Mouse (Mus musculus): ENCODE results near the gene Ethe1. TPM values are rescaled to one million over a fixed set of nuclear protein-coding genes. Genes with fewer than 3 reads are reported as not detected.

The Ethe1 gene
- total and polyA plus RNA-seq, 3 experiments, result 21.0 to 33.3 TPM; not detected in 1

DNA sequence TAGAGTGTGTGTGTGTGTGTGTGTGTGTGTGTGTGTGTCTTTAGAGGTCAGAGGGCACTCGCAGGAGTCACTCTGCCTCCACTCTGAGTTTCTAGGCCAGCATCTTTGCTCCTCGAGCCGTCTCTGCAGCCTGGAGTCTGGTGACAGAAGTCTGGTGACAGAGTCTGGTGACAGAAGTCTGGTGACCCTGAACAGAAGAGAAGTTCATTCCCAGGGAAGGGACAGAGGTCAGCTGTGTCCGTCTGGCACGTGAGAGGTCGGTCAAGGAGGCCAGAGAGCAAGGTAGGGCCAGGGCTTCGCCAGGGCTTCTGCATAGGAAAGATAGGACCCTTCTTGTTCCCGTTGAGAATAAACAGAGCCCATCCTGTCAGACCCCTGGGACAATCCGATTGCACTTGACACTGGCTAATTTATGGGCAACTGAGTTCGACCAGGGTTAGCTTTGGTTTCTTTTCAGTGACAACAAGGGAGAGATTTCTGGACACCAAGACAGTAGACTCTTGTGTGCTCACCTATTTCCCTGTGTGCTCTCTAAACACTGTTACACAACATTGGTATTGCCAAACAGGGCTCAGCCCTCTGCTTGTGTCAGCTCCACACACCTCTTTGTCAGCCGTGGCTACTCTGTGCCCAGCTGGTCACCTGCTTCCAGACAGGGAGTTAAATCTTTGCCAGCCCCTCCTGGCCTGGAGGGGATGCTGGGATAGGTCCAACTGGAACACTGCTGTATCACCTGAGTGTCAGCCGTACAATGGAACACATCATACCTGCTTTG is 35.2 kb upstream of the Ethe1 start:
- H3K27ac ChIP-seq (ENCODE audit: control insufficient read depth, low read depth, low read length), result no peak overlapping the region
- H3K4me1 ChIP-seq (ENCODE audit: control insufficient read depth in 1 of 2, insufficient read depth in 2 of 2, low read length in 2 of 2), result peaks cover 0 to 4% of the 10 kb centered on the region in 2 experiments; a peak in 1 of 4 replicates
- no peaks in the 10 kb centered on the region; a peak in 1 of 4 replicates for H3K36me3 ChIP-seq (ENCODE audit: control insufficient read depth in 1 of 2, insufficient read depth in 2 of 2, low read length in 2 of 2)

GRCm38 (mm10) chr7:24555786-24556185 is 31.6 kb upstream of the Ethe1 start:
- no peak for DNase-seq (ENCODE audit: low read depth, low spot score)

More for the DNA sequence above, 35.2 kb upstream of the Ethe1 start:
- TF ChIP-seq CHD2 (IDR thresholded peaks at IDR 0.05; ENCODE audit: low read length), result no peak
- no peak for TF ChIP-seq ELF1 (IDR thresholded peaks at IDR 0.05; ENCODE audit: low read depth, low read length)
- no peak for TF ChIP-seq SMC3 (IDR thresholded peaks at IDR 0.05; ENCODE audit: low read depth, low read length)
- no peak for TF ChIP-seq POLR2A (IDR thresholded peaks at IDR 0.05; ENCODE audit: control insufficient read depth in 1 of 2, insufficient read depth in 1 of 2, low read depth in 1 of 2, low read length in 2 of 2, poor library complexity in 1 of 2)
- TF ChIP-seq USF2 (IDR thresholded peaks at IDR 0.05; ENCODE audit: borderline replicate concordance in 1 of 2, insufficient read depth in 1 of 2, low read depth in 1 of 2, low read length in 2 of 2), result no peak
- TF ChIP-seq E2F4 (IDR thresholded peaks at IDR 0.05; ENCODE audit: borderline replicate concordance, low read depth, low read length), result no peak
- no peak overlapping the region for H3K9ac ChIP-seq (ENCODE audit: control insufficient read depth, low read depth, low read length, poor library complexity, severe bottlenecking)
- no peaks in the 10 kb centered on the region for H3K9me3 ChIP-seq (replicated peaks; ENCODE audit: insufficient read depth, low read length)
- H3K4me3 ChIP-seq (ENCODE audit: control insufficient read depth in 1 of 2, insufficient read depth in 1 of 2, low read depth in 2 of 2, low read length in 2 of 2), result no peak overlapping the region
- no peak for DNase-seq (ENCODE audit: low read depth, low spot score)
- peaks cover 7% of the 10 kb centered on the region for H3K79me2 ChIP-seq (ENCODE audit: control insufficient read depth, insufficient read depth, low read length, poor library complexity)
- no peaks in the 10 kb centered on the region for H3K27me3 ChIP-seq (ENCODE audit: control insufficient read depth in 1 of 2, insufficient read depth in 2 of 2, low read length in 2 of 2)

DNA sequence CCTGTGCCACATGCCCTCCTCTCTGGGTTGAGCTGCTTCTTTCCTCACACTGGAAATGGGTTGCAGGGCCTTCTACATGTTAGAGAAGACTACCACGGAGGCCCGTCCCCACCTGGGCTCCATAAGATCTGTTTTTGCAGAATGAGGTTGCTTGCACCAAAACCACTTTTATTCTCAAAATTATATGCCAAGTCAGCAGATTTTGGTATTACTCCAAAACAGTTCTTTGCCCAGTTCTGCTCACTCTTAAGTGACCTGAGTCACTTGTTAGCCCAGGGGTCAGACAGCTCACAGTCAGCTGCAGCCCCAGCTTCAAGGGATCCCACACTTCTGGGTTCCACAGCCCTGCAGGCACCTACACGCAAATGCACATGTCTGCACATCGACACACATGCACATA is 25.9 kb upstream of the Ethe1 start:
- H3K27ac ChIP-seq (ENCODE audit: control insufficient read depth, low read depth, low read length), result no peak overlapping the region
- H3K9ac ChIP-seq (ENCODE audit: control insufficient read depth, low read depth, low read length, poor library complexity, severe bottlenecking), result no peak overlapping the region
- no peaks in the 10 kb centered on the region for H3K4me1 ChIP-seq (ENCODE audit: control insufficient read depth in 1 of 2, insufficient read depth in 2 of 2, low read length in 2 of 2)
- H3K27me3 ChIP-seq (ENCODE audit: control insufficient read depth in 1 of 2, insufficient read depth in 2 of 2, low read length in 2 of 2), result no peaks in the 10 kb centered on the region
- no peaks in the 10 kb centered on the region for H3K79me2 ChIP-seq (ENCODE audit: control insufficient read depth, insufficient read depth, low read length, poor library complexity)
- H3K9me3 ChIP-seq (replicated peaks; ENCODE audit: insufficient read depth, low read length), result no peaks in the 10 kb centered on the region
- DNase-seq (ENCODE audit: low read depth, low spot score), result no peak
- TF ChIP-seq NELFE (IDR thresholded peaks at IDR 0.05; ENCODE audit: low read depth, low read length) (no peak), JUND (IDR thresholded peaks at IDR 0.05; ENCODE audit: low read depth, low read length) (no peak), USF1 (IDR thresholded peaks at IDR 0.05; ENCODE audit: low read depth, low read length) (no peak), MAFK (IDR thresholded peaks at IDR 0.05; ENCODE audit: borderline replicate concordance, low read depth, low read length) (peak; percentile 91)
- no peaks in the 10 kb centered on the region; a peak in 1 of 4 replicates for H3K36me3 ChIP-seq (ENCODE audit: control insufficient read depth in 1 of 2, insufficient read depth in 2 of 2, low read length in 2 of 2)
- no peak overlapping the region for H3K4me3 ChIP-seq (ENCODE audit: control insufficient read depth in 1 of 2, insufficient read depth in 1 of 2, low read depth in 2 of 2, low read length in 2 of 2)

More at GRCm38 (mm10) chr7:24555786-24556185, 31.6 kb upstream of the Ethe1 start:
- Histone ChIP-seq H3K4me3 (ENCODE audit: control insufficient read depth in 1 of 2, insufficient read depth in 1 of 2, low read depth in 2 of 2, low read length in 2 of 2) (no peak overlapping the region), H3K4me1 (ENCODE audit: control insufficient read depth in 1 of 2, insufficient read depth in 2 of 2, low read length in 2 of 2) (no peaks in the 10 kb centered on the region), H3K27me3 (ENCODE audit: control insufficient read depth in 1 of 2, insufficient read depth in 2 of 2, low read length in 2 of 2) (no peaks in the 10 kb centered on the region), H3K27ac (ENCODE audit: control insufficient read depth, low read depth, low read length) (no peak overlapping the region), H3K36me3 (ENCODE audit: control insufficient read depth in 1 of 2, insufficient read depth in 2 of 2, low read length in 2 of 2) (no peaks in the 10 kb centered on the region), H3K79me2 (ENCODE audit: control insufficient read depth, insufficient read depth, low read length, poor library complexity) (no peaks in the 10 kb centered on the region), H3K9me3 (replicated peaks; ENCODE audit: insufficient read depth, low read length) (no peaks in the 10 kb centered on the region), H3K9ac (ENCODE audit: control insufficient read depth, low read depth, low read length, poor library complexity, severe bottlenecking) (no peak overlapping the region)
- no peak for TF ChIP-seq MYB (IDR thresholded peaks at IDR 0.05; ENCODE audit: low read depth, low read length)
- TF ChIP-seq MAFK (IDR thresholded peaks at IDR 0.05; ENCODE audit: borderline replicate concordance, low read depth, low read length), result no peak
- TF ChIP-seq KAT2A (conservative IDR thresholded peaks at IDR 0.05; ENCODE audit: low read depth, low read length), result no peak
- TF ChIP-seq ELF1 (IDR thresholded peaks at IDR 0.05; ENCODE audit: low read depth, low read length), result no peak
- no peak for TF ChIP-seq RCOR1 (IDR thresholded peaks at IDR 0.05; ENCODE audit: low read depth, low read length)
- TF ChIP-seq RAD21 (IDR thresholded peaks at IDR 0.05; ENCODE audit: low read depth, low read length), result no peak
- no peak for TF ChIP-seq MAX (IDR thresholded peaks at IDR 0.05; ENCODE audit: low read length)
- no peak for TF ChIP-seq MAZ (IDR thresholded peaks at IDR 0.05; ENCODE audit: low read depth, low read length)

Data from MEL (cell line).